Mouse (Mus musculus) MEL (cell line): ENCODE measurements around the gene Fkbp5. TPM values are rescaled to one million over a fixed set of nuclear protein-coding genes. Genes with fewer than 3 reads are reported as not detected.

Experiments used
- DNase-seq: peaks from one replicate; pipeline ENCODE4 v3.0.0; 2011; ENCODE audit warnings: low read depth, low spot score
- H3K27ac ChIP-seq: 2 replicates; pipeline ENCODE4 v1.5.1; 2012; ENCODE audit warnings: low read depth, mild to moderate bottlenecking, control low read depth, low read length, moderate library complexity; ENCODE audit not compliant: control insufficient read depth
- H3K27me3 ChIP-seq, 2 experiments: fragments of 150-350 bp in 1 of 2; sonication (generic) in 1 of 2; 2 replicates each; pipeline ENCODE4 v1.6.1; 2012; ENCODE audit warnings: low read length in 2 of 2, mild to moderate bottlenecking in 2 of 2, improper control_type of control experiment in 1 of 2, moderate library complexity in 1 of 2; ENCODE audit not compliant: insufficient read depth in 2 of 2, control insufficient read depth in 1 of 2
- H3K36me3 ChIP-seq, 2 experiments: 2 replicates each; pipeline ENCODE4 v1.6.1; 2012 to 2014; ENCODE audit warnings: low read length in 2 of 2, improper control_type of control experiment in 1 of 2, inconsistent platforms in 1 of 2, mild to moderate bottlenecking in 1 of 2; ENCODE audit not compliant: insufficient read depth in 2 of 2, control insufficient read depth in 1 of 2
- H3K4me1 ChIP-seq, 2 experiments: fragments of 150-350 bp in 1 of 2; sonication (generic) in 1 of 2; 2 replicates each; pipeline ENCODE4 v1.6.1; 2012; ENCODE audit warnings: low read length in 2 of 2, improper control_type of control experiment in 1 of 2, mild to moderate bottlenecking in 1 of 2; ENCODE audit not compliant: insufficient read depth in 2 of 2, control insufficient read depth in 1 of 2
- H3K4me3 ChIP-seq, 2 experiments: fragments of 150-350 bp in 1 of 2; sonication (generic) in 1 of 2; 2 replicates each; pipeline ENCODE4 v1.5.1; 2012; ENCODE audit warnings: low read depth in 2 of 2, low read length in 2 of 2, mild to moderate bottlenecking in 2 of 2, moderate library complexity in 2 of 2, control low read depth in 1 of 2, improper control_type of control experiment in 1 of 2; ENCODE audit not compliant: control insufficient read depth in 1 of 2, insufficient read depth in 1 of 2
- H3K79me2 ChIP-seq: 2 replicates; pipeline ENCODE4 v1.6.1; 2012; ENCODE audit warnings: mild to moderate bottlenecking, low read length, moderate library complexity; ENCODE audit not compliant: control insufficient read depth, poor library complexity, insufficient read depth
- H3K9ac ChIP-seq: 2 replicates; pipeline ENCODE4 v1.6.1; 2012; ENCODE audit warnings: low read depth, mild to moderate bottlenecking, control low read depth, low read length, moderate library complexity; ENCODE audit not compliant: control insufficient read depth, poor library complexity, severe bottlenecking
- H3K9me3 ChIP-seq: fragments of 150-350 bp; sonication (generic); replicated peaks from 2 replicates; pipeline ENCODE4 v1.6.1; 2012; ENCODE audit warnings: mild to moderate bottlenecking, low read length, improper control_type of control experiment, moderate library complexity; ENCODE audit not compliant: insufficient read depth
- BHLHE40 ChIP-seq: IDR thresholded peaks from 2 replicates; pipeline ENCODE4 v1.6.1; 2012; ENCODE audit warnings: low read depth, mild to moderate bottlenecking, inconsistent platforms, low read length, improper control_type of control experiment, borderline replicate concordance
- E2F4 ChIP-seq: IDR thresholded peaks from 2 replicates; pipeline ENCODE4 v1.6.1; 2011; ENCODE audit warnings: low read depth, low read length, improper control_type of control experiment, borderline replicate concordance
- ELF1 ChIP-seq: IDR thresholded peaks from 2 replicates; pipeline ENCODE4 v1.6.1; 2014; ENCODE audit warnings: low read depth, mild to moderate bottlenecking, inconsistent platforms, low read length, improper control_type of control experiment, moderate library complexity
- EP300 ChIP-seq, 2 experiments: IDR thresholded peaks; 2 replicates each; pipeline ENCODE4 v1.6.1; 2011; ENCODE audit warnings: improper control_type of control experiment in 2 of 2, low read length in 2 of 2, low read depth in 1 of 2, mild to moderate bottlenecking in 1 of 2
- HCFC1 ChIP-seq: IDR thresholded peaks from 2 replicates; pipeline ENCODE4 v1.6.1; 2012; ENCODE audit warnings: low read depth, mild to moderate bottlenecking, inconsistent platforms, low read length, improper control_type of control experiment, moderate library complexity
- JUND ChIP-seq: IDR thresholded peaks from 2 replicates; pipeline ENCODE4 v1.6.1; 2011; ENCODE audit warnings: low read depth, mild to moderate bottlenecking, improper control_type of control experiment, low read length
- KAT2A ChIP-seq: conservative IDR thresholded peaks from 2 replicates; pipeline ENCODE4 v1.6.1; 2012; ENCODE audit warnings: low read depth, low read length, improper control_type of control experiment, inconsistent platforms
- MAFK ChIP-seq: IDR thresholded peaks from 2 replicates; pipeline ENCODE4 v1.6.1; 2011; ENCODE audit warnings: low read depth, mild to moderate bottlenecking, low read length, improper control_type of control experiment, borderline replicate concordance
- MAX ChIP-seq: IDR thresholded peaks from 2 replicates; pipeline ENCODE4 v1.6.1; 2011; ENCODE audit warnings: low read length, improper control_type of control experiment
- MAZ ChIP-seq: IDR thresholded peaks from 2 replicates; pipeline ENCODE4 v1.6.1; 2012; ENCODE audit warnings: low read depth, mild to moderate bottlenecking, inconsistent platforms, low read length, improper control_type of control experiment
- MEF2A ChIP-seq: IDR thresholded peaks from 2 replicates; pipeline ENCODE4 v1.6.1; 2014; ENCODE audit warnings: low read depth, mild to moderate bottlenecking, inconsistent platforms, low read length, improper control_type of control experiment; ENCODE audit not compliant: poor library complexity, insufficient replicate concordance, severe bottlenecking; ENCODE audit errors: extremely low read depth
- MXI1 ChIP-seq: IDR thresholded peaks from 2 replicates; pipeline ENCODE4 v1.6.1; 2011; ENCODE audit warnings: mild to moderate bottlenecking, low read depth, low read length, improper control_type of control experiment
- NRF1 ChIP-seq: IDR thresholded peaks from 2 replicates; pipeline ENCODE4 v1.6.1; 2014; ENCODE audit warnings: low read depth, mild to moderate bottlenecking, inconsistent platforms, low read length, improper control_type of control experiment, moderate library complexity; ENCODE audit not compliant: poor library complexity, insufficient read depth, severe bottlenecking
- POLR2A ChIP-seq, 2 experiments: IDR thresholded peaks; 2 replicates each; pipeline ENCODE4 v1.6.1; 2011 to 2012; ENCODE audit warnings: low read length in 2 of 2, mild to moderate bottlenecking in 2 of 2, control low read depth in 1 of 2, improper control_type of control experiment in 1 of 2, low read depth in 1 of 2, moderate library complexity in 1 of 2; ENCODE audit not compliant: control insufficient read depth in 1 of 2, insufficient read depth in 1 of 2, poor library complexity in 1 of 2
- POLR2AphosphoS2 ChIP-seq: IDR thresholded peaks from 2 replicates; pipeline ENCODE4 v1.6.1; 2011; ENCODE audit warnings: low read length, improper control_type of control experiment
- POLR2AphosphoS5 ChIP-seq: IDR thresholded peaks from 2 replicates; pipeline ENCODE4 v1.6.1; 2012; ENCODE audit warnings: low read depth, borderline replicate concordance, mild to moderate bottlenecking, inconsistent platforms, low read length, moderate library complexity, mixed read lengths
- RAD21 ChIP-seq: IDR thresholded peaks from 2 replicates; pipeline ENCODE4 v1.6.1; 2011; ENCODE audit warnings: mild to moderate bottlenecking, low read depth, low read length, improper control_type of control experiment
- RCOR1 ChIP-seq: IDR thresholded peaks from 2 replicates; pipeline ENCODE4 v1.6.1; 2012; ENCODE audit warnings: low read depth, mild to moderate bottlenecking, inconsistent platforms, low read length, improper control_type of control experiment
- SIN3A ChIP-seq: IDR thresholded peaks from 2 replicates; pipeline ENCODE4 v1.6.1; 2012; ENCODE audit warnings: low read length, improper control_type of control experiment, inconsistent platforms
- TBP ChIP-seq: IDR thresholded peaks from 2 replicates; pipeline ENCODE4 v1.8.0; 2011; ENCODE audit warnings: low read depth, low read length, improper control_type of control experiment
- UBTF ChIP-seq: IDR thresholded peaks from 2 replicates; pipeline ENCODE4 v1.6.1; 2012; ENCODE audit warnings: low read depth, mild to moderate bottlenecking, inconsistent platforms, low read length, improper control_type of control experiment, moderate library complexity, borderline replicate concordance; ENCODE audit not compliant: insufficient read depth
- USF1 ChIP-seq: IDR thresholded peaks from 2 replicates; pipeline ENCODE4 v1.6.1; 2014; ENCODE audit warnings: low read depth, mild to moderate bottlenecking, inconsistent platforms, low read length, improper control_type of control experiment, moderate library complexity
- ZC3H11A ChIP-seq: IDR thresholded peaks from 2 replicates; pipeline ENCODE4 v1.6.1; 2012; ENCODE audit warnings: low read depth, mild to moderate bottlenecking, inconsistent platforms, low read length, improper control_type of control experiment
- ZNF384 ChIP-seq: IDR thresholded peaks from 2 replicates; pipeline ENCODE4 v1.6.1; 2012; ENCODE audit warnings: low read depth, mild to moderate bottlenecking, inconsistent platforms, low read length, improper control_type of control experiment
- polyA plus RNA-seq, 2 experiments: library from polyadenylated mRNA; stranded (reverse) in 1 of 2; unstranded in 1 of 2; fragments of >175 nt in 1 of 2; fragments of >200 nt in 1 of 2; gene quantifications; 2 replicates each; pipeline versions ENCODE4 v1.2.1 to v1.2.4; 2012; ENCODE audit warnings: low replicate concordance in 2 of 2, low read depth in 1 of 2; ENCODE audit not compliant: insufficient read length in 2 of 2, insufficient read depth in 1 of 2, missing spikeins in 1 of 2
- total RNA-seq: library from RNA; depleted of rRNA; stranded (reverse); fragments of 300-350 nt; gene quantifications from 2 replicates; pipeline ENCODE4 v1.2.3, GENCODE M21; 2012

Gene Fkbp5
- total and polyA plus RNA-seq, 3 experiments = 16.6 to 184 (median 44.3) TPM

DNA sequence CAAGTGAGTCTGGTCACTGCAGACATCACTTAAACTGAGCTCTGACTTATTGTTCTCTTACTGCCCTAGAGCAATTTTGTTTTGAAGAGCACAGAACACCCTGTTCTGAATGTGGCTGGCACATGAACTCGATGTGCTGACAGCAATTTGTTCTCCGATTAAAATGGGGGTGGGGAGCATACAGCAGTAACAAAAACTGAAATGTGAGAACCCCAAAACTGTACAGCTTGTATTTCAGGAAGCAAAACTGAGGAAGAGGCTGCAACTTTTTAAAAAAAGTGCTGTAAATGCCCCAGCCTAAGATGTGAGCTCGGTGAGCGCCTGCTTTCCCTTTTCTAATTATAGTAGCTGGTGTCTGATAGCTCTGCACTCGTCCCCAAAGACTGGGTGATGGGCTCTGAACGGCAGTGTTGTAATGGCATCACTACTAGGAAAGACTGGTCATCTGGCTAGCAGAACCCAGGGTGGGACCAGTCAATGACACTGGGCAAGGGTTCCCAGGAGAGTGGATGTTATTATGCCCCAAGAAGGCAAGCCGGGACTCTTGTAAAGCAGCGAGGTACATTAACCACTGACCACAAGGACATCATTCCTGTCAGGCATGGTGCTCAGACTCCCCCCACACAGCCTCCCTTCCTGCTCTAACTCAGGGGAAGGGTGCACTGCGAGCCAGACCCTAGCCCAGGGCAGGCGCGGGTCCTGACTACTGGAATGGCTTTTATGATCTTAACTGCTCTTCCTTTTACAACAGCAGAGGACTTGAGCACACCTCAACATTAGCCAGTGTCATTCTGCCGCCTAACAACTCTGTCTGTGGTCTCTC, 96.9 kb downstream of the Fkbp5 start:
- TF ChIP-seq POLR2A (IDR thresholded peaks at IDR 0.05; ENCODE audit: control insufficient read depth in 1 of 2, insufficient read depth in 1 of 2, low read depth in 1 of 2, low read length in 2 of 2, poor library complexity in 1 of 2) = no peak
- TF ChIP-seq, all 39 proteins: peak for 0
- no peak overlapping the region for H3K4me3 ChIP-seq
- no peaks in the 10 kb centered on the region for H3K27me3 ChIP-seq
- no peaks in the 10 kb centered on the region for H3K79me2 ChIP-seq
- no peak overlapping the region for H3K27ac ChIP-seq
- DNase-seq = no peak
- no peak overlapping the region for H3K9ac ChIP-seq
- no peaks in the 10 kb centered on the region for H3K4me1 ChIP-seq
- peaks cover 0 to 6% of the 10 kb centered on the region in 2 experiments; a peak in 2 of 4 replicates for H3K36me3 ChIP-seq
- no peaks in the 10 kb centered on the region for H3K9me3 ChIP-seq

DNA sequence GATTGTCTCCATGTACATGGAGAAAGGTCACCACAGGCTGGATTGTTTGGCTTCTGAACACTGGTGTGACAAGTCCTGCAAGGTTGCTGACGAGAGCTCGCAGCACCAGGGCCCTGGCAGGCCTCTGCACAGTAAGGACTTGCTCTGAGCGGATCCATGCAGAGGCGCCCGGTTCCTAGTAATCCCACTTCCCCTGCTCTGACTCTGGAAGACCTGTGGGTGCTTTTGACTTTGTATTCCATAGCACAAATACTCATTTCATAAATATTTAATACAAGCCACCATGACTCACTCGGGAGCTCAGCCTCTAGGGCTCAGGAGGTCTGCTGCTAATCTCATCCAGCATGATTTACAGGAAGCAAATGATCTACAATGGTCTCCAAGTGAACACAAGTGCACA, 97.7 kb downstream of the Fkbp5 start:
- no peaks in the 10 kb centered on the region for H3K79me2 ChIP-seq
- no peaks in the 10 kb centered on the region for H3K4me1 ChIP-seq
- H3K4me3 ChIP-seq = no peak overlapping the region
- no peak overlapping the region for H3K27ac ChIP-seq
- H3K9ac ChIP-seq = no peak overlapping the region
- H3K9me3 ChIP-seq = no peaks in the 10 kb centered on the region
- no peaks in the 10 kb centered on the region for H3K27me3 ChIP-seq
- no peak for DNase-seq
- TF ChIP-seq ZC3H11A = no peak
- H3K36me3 ChIP-seq = peaks cover 0 to 6% of the 10 kb centered on the region in 2 experiments; a peak in 2 of 4 replicates

DNA sequence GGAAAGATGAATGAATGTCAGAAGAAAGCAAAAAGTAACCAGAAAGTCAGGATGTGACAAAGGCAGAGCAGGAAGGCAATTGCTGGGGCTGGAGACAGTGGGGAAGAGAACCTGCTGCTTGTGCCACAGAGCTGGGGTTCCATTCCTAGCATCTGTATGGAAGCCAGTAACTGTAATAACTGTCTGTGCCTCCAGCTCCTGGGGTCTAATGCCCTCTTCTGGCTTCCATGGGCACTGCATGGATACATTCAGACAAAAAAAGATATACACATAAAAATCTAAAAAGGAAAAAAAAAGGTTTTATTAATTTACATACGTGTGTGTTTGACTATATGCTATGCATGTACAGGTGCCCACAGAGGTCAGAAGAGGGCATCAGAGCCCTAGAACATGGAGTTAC, 98.4 kb downstream of the Fkbp5 start:
- peak; percentile 45 for DNase-seq
- H3K4me3 ChIP-seq = no peak overlapping the region
- H3K9ac ChIP-seq = no peak overlapping the region
- no peak overlapping the region for H3K27ac ChIP-seq
- H3K79me2 ChIP-seq = no peaks in the 10 kb centered on the region
- no peaks in the 10 kb centered on the region for H3K9me3 ChIP-seq
- H3K4me1 ChIP-seq = no peaks in the 10 kb centered on the region
- H3K27me3 ChIP-seq = no peaks in the 10 kb centered on the region
- peaks cover 0 to 6% of the 10 kb centered on the region in 2 experiments; a peak in 2 of 4 replicates for H3K36me3 ChIP-seq
- TF ChIP-seq MAZ = no peak
- TF ChIP-seq UBTF = no peak
- TF ChIP-seq POLR2AphosphoS5 = no peak
- TF ChIP-seq ELF1 = no peak
- TF ChIP-seq E2F4 = no peak
- no peak for TF ChIP-seq POLR2A (IDR thresholded peaks at IDR 0.05; ENCODE audit: control insufficient read depth in 1 of 2, insufficient read depth in 1 of 2, low read depth in 1 of 2, low read length in 2 of 2, poor library complexity in 1 of 2)
- no peak for TF ChIP-seq ZNF384
- TF ChIP-seq BHLHE40 = no peak
- TF ChIP-seq POLR2AphosphoS2 = no peak
- no peak for TF ChIP-seq MAX
- TF ChIP-seq KAT2A = no peak
- no peak for TF ChIP-seq HCFC1
- TF ChIP-seq MEF2A = no peak
- no peak for TF ChIP-seq RCOR1
- TF ChIP-seq MAFK = no peak
- no peak for TF ChIP-seq TBP
- no peak for TF ChIP-seq JUND
- TF ChIP-seq NRF1 = no peak
- 0 out of 2 replicates have a peak, but pooled peaks have one; percentile 19 for TF ChIP-seq MXI1
- TF ChIP-seq USF1 = no peak
- TF ChIP-seq EP300 (IDR thresholded peaks at IDR 0.05; ENCODE audit: low read depth in 1 of 2, low read length in 2 of 2) = no peak
- peak; percentile 30; the same call in 1 of the 2 replicates for TF ChIP-seq SIN3A
- TF ChIP-seq RAD21 = peak; percentile 43
